Mouse (Mus musculus): ENCODE measurements at regions not wholly inside any gene's neighbourhood (a gene's known extent, or its start where the extent isn't known, plus 50 kb on each side); places are given as distances from the start of the nearest gene placed in this dataset.

DNA sequence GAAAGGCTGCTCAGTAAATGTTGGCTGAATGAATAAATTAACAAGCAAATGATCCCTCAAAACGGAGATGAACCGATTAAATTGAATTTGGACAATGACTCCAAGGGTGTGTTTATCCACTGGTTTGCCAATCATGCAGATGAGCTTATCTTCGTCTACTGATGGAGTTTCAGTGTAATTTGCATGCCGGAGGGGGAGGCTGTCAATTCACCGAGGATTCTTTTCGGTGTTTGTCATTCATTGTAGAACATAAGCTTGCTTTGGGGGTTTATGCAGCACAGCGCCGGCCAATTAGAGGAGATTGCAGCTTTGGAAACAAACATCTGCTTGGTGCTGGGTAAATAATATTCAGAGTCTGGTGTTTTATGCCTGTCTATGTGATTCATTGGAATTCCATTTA is 132.7 kb downstream of the Otoa start:
- DNase-seq = no peak

DNA sequence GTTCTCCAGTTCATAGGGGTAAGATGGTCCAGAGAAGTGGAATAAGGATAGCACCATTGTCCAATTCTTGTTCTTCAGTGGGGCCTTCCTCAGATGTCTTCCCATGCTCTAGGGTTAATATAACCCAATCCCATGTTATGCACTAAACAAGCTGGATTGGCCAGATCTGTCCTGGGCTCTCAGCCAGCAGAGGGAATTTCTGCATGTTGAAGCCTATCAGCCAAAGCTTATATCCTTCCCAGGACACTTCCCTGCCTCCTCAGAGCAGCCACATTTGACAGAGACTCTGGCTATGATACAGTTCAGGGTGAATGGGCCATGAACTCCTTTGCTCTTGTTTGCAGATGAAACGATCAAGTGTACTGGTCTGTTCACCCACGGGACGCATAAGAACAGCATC is 133.6 kb downstream of the Otoa start:
- no peak for DNase-seq

GRCm38 (mm10) chr7:121215735-121216134 is 134.3 kb downstream of the Otoa start:
- no peak for DNase-seq

GRCm38 (mm10) chr7:121218031-121218430 is 136.6 kb downstream of the Otoa start:
- no peak for DNase-seq

DNA sequence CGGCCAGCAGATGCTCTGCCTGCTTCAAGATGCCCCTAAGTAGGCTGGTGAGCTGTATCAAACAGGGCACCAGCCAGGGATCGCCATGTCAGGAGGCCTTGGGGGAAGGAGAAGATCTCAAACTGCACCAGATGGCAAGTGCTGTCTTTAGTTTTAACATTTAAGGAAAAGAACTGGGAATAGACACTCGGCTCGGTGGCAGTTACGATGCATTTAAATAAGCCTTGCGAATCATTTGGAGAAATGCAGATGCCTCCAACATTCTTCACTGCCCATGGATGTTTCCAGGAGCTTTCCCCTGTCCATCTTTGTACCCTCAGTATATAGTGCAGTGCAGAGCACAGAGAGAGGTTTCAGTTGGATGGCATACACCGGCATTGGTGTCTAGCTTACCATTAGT is 139.7 kb downstream of the Otoa start:
- DNase-seq = no peak

- no peak for DNase-seq
Measured at GRCm38 (mm10) chr7:121231881-121232280, 150.4 kb downstream of the Otoa start.

- no peak for DNase-seq
Measured at GRCm38 (mm10) chr7:121234831-121235230, 153.4 kb downstream of the Otoa start.

DNA sequence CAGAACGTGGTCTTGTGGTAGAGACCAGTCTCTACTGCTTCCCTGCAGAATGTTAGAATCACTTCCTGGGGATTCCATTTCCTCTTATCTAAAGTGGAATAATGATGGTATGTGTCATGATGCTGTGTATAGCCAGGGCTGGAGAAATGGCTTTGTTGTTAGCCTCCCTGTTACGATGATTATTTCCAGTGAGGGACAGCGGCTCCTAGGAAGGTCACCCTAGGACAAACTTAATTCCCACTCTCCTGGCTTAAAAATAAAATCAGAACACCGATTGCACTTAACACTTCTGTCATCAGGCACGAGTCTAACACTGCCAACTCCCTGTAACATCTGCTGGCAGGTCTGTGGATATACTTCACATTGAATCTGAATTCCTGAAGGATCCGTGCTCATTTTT is 151.9 kb upstream of the Hs3st2 start:
- DNase-seq = no peak

DNA sequence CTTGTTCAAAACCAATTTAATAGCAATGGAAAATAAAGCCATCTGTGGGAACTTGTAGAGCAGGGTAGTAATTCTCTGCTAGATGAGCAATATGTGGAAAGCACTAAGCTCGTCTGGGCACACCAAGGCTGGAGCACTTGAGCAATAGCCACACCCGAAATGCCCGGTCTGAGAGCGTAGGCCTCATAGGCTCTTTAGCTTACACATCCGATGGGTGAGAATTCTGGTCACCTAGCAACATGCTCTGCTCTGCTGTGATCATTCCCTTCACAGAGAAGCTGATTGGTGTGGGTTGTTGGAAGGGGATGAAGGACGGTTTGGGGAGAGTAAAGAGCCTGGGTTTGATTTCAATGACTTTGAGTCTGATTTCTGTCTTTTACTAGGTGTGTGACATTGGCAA is 143.8 kb upstream of the Hs3st2 start:
- DNase-seq = no peak

DNA sequence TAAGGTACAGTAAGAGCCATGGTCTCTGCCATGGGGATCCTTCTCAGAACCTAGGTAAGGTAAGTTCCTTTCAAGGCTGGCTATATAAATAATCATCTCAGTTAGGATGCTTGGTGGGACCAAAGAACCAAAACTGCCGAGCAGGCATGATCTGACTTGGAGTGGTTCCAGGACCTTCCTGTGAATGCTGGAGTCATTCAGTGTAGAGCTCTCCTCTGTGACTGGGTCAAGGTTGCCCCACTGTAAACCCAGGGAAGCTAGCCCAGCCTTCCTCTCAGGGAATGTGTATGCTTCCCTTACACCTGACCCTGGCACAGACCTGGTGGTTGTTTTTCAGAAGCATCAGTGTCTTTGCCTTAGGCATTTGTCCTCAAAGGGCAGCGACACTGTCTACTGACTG is 134.2 kb upstream of the Hs3st2 start:
- DNase-seq = no peak

DNA sequence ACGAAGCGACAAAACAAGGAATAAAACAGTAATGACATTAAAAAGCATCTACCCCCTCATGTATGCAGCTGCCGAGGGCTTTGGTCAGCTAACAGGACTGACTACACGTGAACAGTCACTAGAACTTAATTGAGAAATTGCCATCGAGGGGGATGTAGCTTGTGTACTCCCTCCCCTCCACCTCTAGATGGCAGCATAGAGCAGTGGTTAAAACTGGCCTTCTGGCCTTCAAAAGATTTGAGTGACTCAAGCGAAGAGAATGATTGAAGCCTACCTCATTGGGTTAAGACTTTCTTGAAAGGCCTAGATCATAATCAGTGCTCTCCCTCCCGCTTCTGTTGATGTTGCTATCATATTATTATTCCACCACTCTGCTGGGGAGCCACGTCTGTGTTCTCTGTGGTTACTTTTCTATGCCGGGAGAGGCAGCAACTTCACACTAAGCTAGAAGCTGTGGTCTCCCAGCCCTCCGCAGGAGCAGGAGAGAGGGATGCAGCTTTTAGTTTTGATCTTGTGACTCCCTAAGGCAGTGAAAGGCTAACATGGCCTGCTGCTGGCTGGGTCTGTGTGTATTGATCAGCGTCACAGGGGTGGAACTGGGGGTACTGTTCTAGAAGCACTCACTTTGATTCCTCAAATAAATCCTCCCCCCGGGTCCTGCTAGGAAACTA is 132.7 kb upstream of the Hs3st2 start:
- peak; percentile 27 for DNase-seq

GRCm38 (mm10) chr7:121259497-121260009 is 132.1 kb upstream of the Hs3st2 start:
- no peak for DNase-seq

DNA sequence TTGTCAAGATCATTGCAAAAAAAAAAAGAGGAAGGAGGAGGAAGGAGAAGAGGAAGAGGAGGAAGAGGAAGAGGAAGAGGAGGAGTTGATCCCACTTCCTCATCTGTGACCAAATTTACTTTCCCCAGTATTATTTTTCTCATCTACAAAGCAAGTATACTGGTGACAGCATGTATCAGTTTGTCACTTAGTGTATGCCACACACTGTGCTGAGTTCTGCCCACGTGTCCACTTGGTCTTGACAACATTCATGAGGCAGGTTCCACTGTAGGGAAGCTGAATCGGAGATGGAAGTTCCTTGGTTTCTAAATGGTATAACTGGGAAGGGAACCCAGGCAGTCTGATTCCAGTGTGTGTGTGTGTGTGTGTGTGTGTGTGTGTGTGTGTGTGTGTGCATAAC is 122.3 kb upstream of the Hs3st2 start:
- no peak for DNase-seq

DNA sequence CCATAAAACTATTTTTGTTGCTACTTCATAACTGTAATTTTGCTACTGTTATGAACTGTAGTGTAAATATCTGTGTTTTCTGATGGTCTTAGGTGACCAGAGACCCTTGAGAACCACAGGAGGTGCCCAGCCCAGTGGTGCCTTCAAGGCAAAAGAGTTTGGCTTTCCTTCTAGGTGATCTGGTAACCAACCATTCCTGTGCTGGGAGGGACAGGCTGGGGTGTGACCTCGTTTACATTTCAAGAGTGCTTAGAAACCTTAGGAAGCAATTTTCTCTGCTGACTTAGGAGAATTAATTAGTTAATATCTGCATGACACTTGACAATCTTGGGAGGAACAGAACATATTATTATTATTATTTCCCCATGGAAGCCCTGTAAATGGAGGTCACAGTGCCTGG is 111.1 kb upstream of the Hs3st2 start:
- DNase-seq = no peak

DNA sequence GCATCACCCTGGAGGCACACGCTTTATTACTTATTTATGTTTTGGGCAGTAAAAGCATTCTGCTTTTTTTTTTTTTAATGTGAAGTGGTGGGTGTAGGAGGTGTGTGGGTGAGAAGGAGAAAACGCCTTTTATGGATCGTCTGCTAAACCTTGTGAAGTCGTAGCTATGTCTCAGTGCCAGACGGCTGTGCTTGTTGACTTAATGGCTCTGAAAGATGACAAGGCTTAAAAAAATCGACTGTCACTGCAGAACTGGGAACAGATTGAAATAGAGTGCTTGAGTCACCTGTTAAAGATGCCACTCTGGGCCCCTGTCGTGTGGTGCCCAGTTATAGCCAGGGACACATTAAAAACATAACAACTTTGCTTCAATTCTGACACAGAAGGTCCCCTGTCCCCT is 109.5 kb upstream of the Hs3st2 start:
- DNase-seq = no peak

GRCm38 (mm10) chr7:121289737-121290136 is 101.9 kb upstream of the Hs3st2 start:
- DNase-seq = no peak

- no peak for DNase-seq
Measured at GRCm38 (mm10) chr7:121296151-121296695, 95.4 kb upstream of the Hs3st2 start.

- DNase-seq = no peak
Measured at GRCm38 (mm10) chr7:121312961-121313587, 78.6 kb upstream of the Hs3st2 start.

DNA sequence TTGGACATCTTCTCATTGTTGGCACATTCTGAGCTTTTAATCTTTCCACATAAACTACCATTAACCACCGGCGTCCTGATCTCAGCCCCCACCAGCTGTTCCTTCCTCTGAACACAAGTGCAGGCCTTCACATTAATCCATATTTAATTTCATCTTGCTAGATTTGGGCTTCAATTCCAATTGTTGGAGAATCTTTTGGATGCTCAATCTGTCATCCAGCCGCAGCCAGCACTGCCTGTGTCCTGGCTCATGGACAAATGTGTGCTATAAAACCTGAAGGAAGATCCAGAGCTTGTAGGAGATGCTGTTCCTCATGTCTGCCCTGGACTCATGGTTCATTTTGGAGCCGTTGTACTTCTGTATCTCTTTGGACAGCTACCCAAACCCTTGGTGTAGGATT is 77.1 kb upstream of the Hs3st2 start:
- DNase-seq = no peak

GRCm38 (mm10) chr7:121329274-121329673 is 62.4 kb upstream of the Hs3st2 start:
- no peak for DNase-seq

DNA sequence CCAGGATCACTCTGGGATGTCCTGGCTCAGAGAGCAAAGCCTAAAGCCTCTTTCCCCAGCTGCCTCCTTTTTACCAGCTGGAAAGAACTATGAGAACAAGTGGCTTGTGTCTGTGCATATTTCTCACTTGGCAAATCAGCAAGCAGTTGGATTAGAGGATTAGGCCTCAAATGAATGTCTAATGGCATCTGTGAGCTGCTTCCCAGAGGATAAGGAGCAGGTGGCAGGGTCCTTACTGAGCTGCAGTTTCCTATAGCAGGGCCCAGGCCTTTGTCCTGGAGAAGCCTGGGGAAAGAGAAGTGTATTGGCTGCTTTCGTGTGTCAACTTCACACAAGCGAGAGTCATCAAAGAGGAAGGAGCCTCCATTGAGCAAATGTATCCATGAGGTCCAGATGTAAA is 59.1 kb upstream of the Hs3st2 start:
- no peak for DNase-seq

- DNase-seq = no peak
Measured at GRCm38 (mm10) chr7:121335390-121336109, 56.1 kb upstream of the Hs3st2 start.

- DNase-seq = no peak
Measured at GRCm38 (mm10) chr7:121339942-121340341, 51.7 kb upstream of the Hs3st2 start.

Data from kidney, adult 9 months (tissue).